Mouse (Mus musculus): ENCODE results near the gene Gpr156.
"Not testable (repeated sequence)": the region's sequence is repeated elsewhere in the genome, so short reads cannot be mapped to it uniquely, and the experiment has no call there.

DNA sequence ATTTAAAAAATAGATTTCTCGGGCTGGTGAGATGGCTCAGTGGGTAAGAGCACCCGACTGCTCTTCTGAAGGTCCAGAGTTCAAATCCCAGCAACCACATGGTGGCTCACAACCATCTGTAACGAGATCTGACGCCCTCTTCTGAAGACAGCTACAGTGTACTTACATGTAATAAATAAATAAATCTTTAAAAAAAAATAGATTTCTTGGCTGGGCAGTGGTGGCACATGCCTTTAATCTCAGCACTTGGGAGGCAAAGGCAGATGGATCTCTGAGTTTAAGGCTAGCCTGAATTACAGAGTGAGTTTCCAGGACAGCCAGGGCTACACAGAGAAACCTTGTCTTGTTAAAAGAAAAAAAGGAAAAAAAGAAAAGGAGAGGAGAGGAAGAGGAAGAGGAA, 46.4 kb downstream of the Gpr156 start:
- not testable (repeated sequence) for TF ChIP-seq CTCF (conservative IDR thresholded peaks at IDR 0.05; ENCODE audit: low read length); POU5F1 (IDR thresholded peaks at IDR 0.05; ENCODE audit: borderline replicate concordance, low read length); NANOG (IDR thresholded peaks at IDR 0.05; ENCODE audit: borderline replicate concordance, low read length)

Data from E14TG2a.4 (cell line).